Mouse (Mus musculus) gastrocnemius, postnatal 10 days (tissue): Measurements from ENCODE around the gene Wdr61. TPM values are rescaled to one million over a fixed set of nuclear protein-coding genes. Genes with fewer than 3 reads are reported as not detected.

Source experiments
- DNase-seq: peaks from one replicate; pipeline ENCODE4 v3.0.0; 2021; ENCODE audit warnings: mixed read lengths
- microRNA-seq, 2 experiments: library from miRNA; unstranded; fragments of <30 nt; microRNA quantifications; one replicate each; pipeline ENCODE4 v1.2.0; 2021
- total RNA-seq, 2 experiments: library from RNA; stranded (reverse); gene quantifications; 2 replicates each; pipeline ENCODE4 v1.2.3; 2021

Gene Wdr61
- total RNA-seq, 2 experiments from 2014 or later, result 27.6 to 32.0 TPM

- no peak for DNase-seq
These were observed 51.5 kb downstream of the Wdr61 start for GRCm38 (mm10) chr9:54682846-54683245.

DNA sequence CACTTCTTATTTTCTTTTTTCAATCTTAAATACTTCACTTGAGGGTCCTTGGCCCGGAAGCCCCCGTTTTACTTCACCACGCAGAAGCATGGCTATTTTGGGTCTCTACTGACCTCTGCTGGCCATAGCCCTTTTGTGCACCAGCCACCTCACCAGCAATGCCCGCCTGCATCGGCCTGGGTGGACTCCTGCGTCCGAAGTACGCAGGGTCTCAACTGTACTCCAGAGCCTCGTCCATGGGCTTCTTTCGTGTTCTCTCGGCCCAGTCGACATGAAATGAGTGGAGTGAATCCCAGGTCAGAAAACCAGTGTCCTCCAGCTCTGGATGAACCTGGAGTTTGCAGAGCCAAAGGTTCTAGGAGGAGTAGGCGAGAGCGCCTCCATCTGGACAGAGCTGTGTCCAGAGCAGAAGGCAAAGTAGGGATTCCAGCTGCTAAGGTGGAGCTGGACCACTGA lies 57.8 kb downstream of the Wdr61 start:
- peak; percentile 71 for DNase-seq

DNA sequence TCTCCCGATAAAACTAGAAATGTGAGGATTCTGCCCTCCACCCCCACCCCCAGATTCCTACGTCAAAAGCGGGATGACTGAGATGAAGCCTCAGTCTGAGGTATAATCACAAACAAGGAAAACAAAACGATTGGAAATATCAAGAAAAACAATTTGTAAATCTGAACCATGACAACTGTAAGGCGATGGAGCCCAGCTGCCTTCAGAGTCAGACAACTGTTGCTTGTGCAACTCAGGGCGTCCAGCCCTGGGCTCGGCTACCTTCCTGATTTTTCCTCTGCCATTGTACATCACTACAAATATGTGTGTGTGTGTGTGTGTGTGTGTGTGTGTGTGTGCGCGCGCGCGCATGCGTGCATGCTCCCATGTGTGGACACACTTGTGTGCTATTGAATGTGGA lies 60.4 kb downstream of the Wdr61 start:
- DNase-seq, result no peak

DNA sequence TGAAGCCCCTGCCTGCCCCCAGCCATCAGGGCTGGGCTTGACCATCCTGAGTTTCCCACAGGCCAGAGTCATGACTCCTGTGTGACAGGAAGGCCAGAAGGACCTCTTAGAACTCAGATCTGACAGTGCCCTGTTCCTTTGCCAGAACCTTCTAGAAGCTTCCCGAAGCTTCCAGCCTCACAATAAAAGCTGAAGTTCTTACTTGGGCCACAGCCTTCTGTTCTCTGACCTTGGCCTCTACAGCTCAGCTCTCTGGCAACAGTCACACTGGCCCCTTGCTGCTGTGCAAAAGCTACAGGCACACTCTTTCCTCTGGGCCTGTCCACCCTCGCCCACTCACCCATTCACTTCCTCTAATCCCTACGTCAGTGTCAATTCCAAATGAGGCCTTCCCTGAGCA lies 62.4 kb downstream of the Wdr61 start:
- no peak for DNase-seq

DNA sequence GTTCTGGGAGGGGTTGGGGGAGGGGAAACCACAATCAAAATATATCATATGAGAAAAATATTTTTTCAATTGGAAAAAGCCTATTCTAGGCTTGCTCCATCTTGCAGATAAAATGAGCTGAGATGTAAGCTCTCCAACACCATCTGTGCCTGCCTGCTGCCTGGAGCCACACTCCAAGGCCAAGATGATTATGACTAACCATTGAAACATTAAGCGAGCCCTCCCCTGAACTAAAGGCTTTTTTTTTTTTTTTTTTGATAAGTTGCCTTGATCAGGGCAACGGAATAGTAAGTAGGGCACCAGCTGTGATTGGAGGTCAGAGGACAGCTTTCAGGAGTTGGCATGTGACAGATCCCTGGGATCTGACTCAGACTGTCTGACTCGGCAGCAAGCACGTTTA lies 65.9 kb downstream of the Wdr61 start:
- DNase-seq, result no peak

GRCm38 (mm10) chr9:54666116-54666515 lies 68.2 kb downstream of the Wdr61 start:
- DNase-seq, result no peak

Small RNAs within 50 kb of the gene (microRNA-seq; reads per million reads assigned to microRNA genes)
- 0 reads per million in 2 experiments for gene Mir5710

Other genes with a start within 250 kb of the Wdr61 start
- 1 to 10 TPM; 5.5 to 7.0 TPM for gene Dmxl2, start 232.9 kb downstream of the Wdr61 start, total RNA-seq
- not detected for gene Sh2d7, start 195.5 kb downstream of the Wdr61 start, total RNA-seq
- 10 to 100 TPM; 23.6 to 23.9 TPM for gene Cib2, start 174.3 kb downstream of the Wdr61 start, total RNA-seq
- gene Idh3a, start 148.2 kb downstream of the Wdr61 start, total RNA-seq, result 100 to 1,000 TPM; 320 to 400 TPM
- under 1 TPM; 0.93 to 0.96 TPM for gene Acsbg1, start 72.6 kb downstream of the Wdr61 start, total RNA-seq
- gene Dnaja4, start 35.6 kb downstream of the Wdr61 start, total RNA-seq, result 10 to 100 TPM; 42.3 to 48.3 TPM
- gene Crabp1, start 30.2 kb upstream of the Wdr61 start, total RNA-seq, result 1 to 10 TPM; 2.6 to 4.3 TPM
- 10 to 100 TPM; 31.6 to 36.2 TPM for gene Ireb2, start 129.3 kb upstream of the Wdr61 start, total RNA-seq
- 1 to 10 TPM; 2.0 to 3.0 TPM for gene Hykk, start 182.8 kb upstream of the Wdr61 start, total RNA-seq
- 100 to 1,000 TPM; 164 to 166 TPM for gene Psma4, start 216.3 kb upstream of the Wdr61 start, total RNA-seq
- gene AY074887, start 216.5 kb upstream of the Wdr61 start, total RNA-seq, result not detected
- not detected for gene Chrna5, start 246.4 kb upstream of the Wdr61 start, total RNA-seq